Mouse (Mus musculus) thymus, adult 2 months (tissue): ENCODE results near the gene Mrnip.

ENCODE experiments used
- CTCF ChIP-seq: fragments of 200-500 bp; IDR thresholded peaks from 2 replicates; pipeline ENCODE4 v1.5.1; 2012; ENCODE audit warnings: mild to moderate bottlenecking, control low read depth, low read length, moderate library complexity, borderline replicate concordance; ENCODE audit not compliant: control insufficient read depth, poor library complexity, insufficient read depth; ENCODE audit errors: extremely low read depth
- POLR2A ChIP-seq: fragments of 200-500 bp; IDR thresholded peaks from 2 replicates; pipeline ENCODE4 v1.6.1; 2012; ENCODE audit warnings: mild to moderate bottlenecking, low read length, control low read depth, moderate library complexity; ENCODE audit not compliant: control insufficient read depth, poor library complexity, insufficient read depth; ENCODE audit errors: extremely low read depth

DNA sequence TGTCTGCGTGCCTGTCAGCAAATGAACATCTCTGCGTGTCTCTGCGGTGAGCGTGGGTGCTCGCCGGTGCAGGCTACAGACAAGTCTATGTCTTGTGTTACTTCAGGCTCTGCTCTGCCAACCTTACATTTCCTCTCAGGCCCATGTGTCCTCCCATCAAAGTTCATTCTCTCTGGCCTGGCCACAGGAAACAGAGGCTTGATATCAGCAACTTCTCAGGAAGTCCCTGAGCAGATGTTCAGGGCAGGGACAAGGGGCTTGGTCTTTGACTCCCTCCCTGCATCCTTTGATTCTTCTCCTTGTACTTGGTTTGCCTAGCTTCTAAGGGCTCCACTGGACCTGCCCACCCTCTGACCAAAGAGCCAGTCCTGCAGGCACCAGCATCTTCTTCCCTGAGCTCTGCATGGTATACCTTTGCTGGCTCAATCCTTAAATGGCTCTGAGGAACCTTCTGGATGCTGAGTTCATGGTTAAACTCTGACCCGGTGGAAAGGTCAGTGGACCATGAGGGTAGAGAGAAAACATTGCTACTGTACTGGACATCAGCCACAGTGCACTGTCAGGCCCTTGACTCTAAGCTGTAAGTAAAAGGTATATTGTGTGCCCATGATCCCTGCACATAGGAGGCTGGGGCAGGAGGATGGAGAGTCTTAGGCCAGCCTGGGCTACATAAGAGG, 66.1 kb downstream of the Mrnip start:
- TF ChIP-seq POLR2A (no peak), CTCF (no peak)
